Mouse (Mus musculus): Measurements from ENCODE around the gene Pitpna.

The Pitpna gene

GRCm38 (mm10) chr11:75657841-75658240 lies 69.9 kb downstream of the Pitpna start:
- DNase-seq (ENCODE audit: low spot score in 2 of 2) = no peak

- no peak for DNase-seq (ENCODE audit: low spot score in 2 of 2)
Observed at GRCm38 (mm10) chr11:75658311-75658710, 70.4 kb downstream of the Pitpna start.

- no peak for DNase-seq (ENCODE audit: low spot score in 2 of 2)
Observed at GRCm38 (mm10) chr11:75658996-75659750, 71.3 kb downstream of the Pitpna start.

GRCm38 (mm10) chr11:75660081-75660590 lies 72.2 kb downstream of the Pitpna start:
- no peak for DNase-seq (ENCODE audit: low spot score in 2 of 2)

GRCm38 (mm10) chr11:75660941-75661800 lies 73.3 kb downstream of the Pitpna start:
- DNase-seq (ENCODE audit: low spot score in 2 of 2) = no peak

- no peak for DNase-seq (ENCODE audit: low spot score in 2 of 2)
Observed at GRCm38 (mm10) chr11:75662131-75662530, 74.2 kb downstream of the Pitpna start.

- DNase-seq (ENCODE audit: low spot score in 2 of 2) = no peak
Observed at GRCm38 (mm10) chr11:75666296-75666695, 78.4 kb downstream of the Pitpna start.

GRCm38 (mm10) chr11:75668621-75669020 lies 80.7 kb downstream of the Pitpna start:
- DNase-seq (ENCODE audit: low spot score in 2 of 2) = no peak

- DNase-seq (ENCODE audit: low spot score in 2 of 2) = no peak
Observed at GRCm38 (mm10) chr11:75669176-75669852, 81.4 kb downstream of the Pitpna start.

GRCm38 (mm10) chr11:75669853-75670200 lies 81.9 kb downstream of the Pitpna start:
- DNase-seq (ENCODE audit: low spot score in 2 of 2) = no peak

- DNase-seq (ENCODE audit: low spot score in 2 of 2) = no peak
Observed at GRCm38 (mm10) chr11:75671426-75672180, 83.7 kb downstream of the Pitpna start.

GRCm38 (mm10) chr11:75673411-75673810 lies 85.5 kb downstream of the Pitpna start:
- no peak for DNase-seq (ENCODE audit: low spot score in 2 of 2)

- no peak for DNase-seq (ENCODE audit: low spot score in 2 of 2)
Observed at GRCm38 (mm10) chr11:75674875-75675274, 87.0 kb downstream of the Pitpna start.

GRCm38 (mm10) chr11:75677881-75678746 lies 90.2 kb downstream of the Pitpna start:
- no peak for DNase-seq (ENCODE audit: low spot score in 2 of 2)
